Mouse (Mus musculus) lung, embryonic 15.5 days (tissue): ENCODE results near the gene Psg16. TPM values are rescaled to one million over a fixed set of nuclear protein-coding genes. Genes with fewer than 3 reads are reported as not detected.
A peak's percentile ranks its signal among the peaks of the same experiment; 100 is the strongest.

ENCODE experiments used
- ATAC-seq: fragments of 200-750 bp; cut with Nextera tagmentation; 2 replicates; pipeline ENCODE4 v1.8.0; 2017; ENCODE audit warnings: moderate number of reproducible peaks, borderline replicate concordance; ENCODE audit not compliant: low FRiP score, low TSS enrichment; ENCODE audit errors: extremely low read depth
- H3K27ac ChIP-seq: fragments of 300-500 bp; sonication (generic); 2 replicates; pipeline ENCODE4 v1.5.1; 2015; ENCODE audit warnings: moderate library complexity, mild to moderate bottlenecking, inconsistent platforms
- H3K27me3 ChIP-seq: fragments of 300-500 bp; sonication (generic); 2 replicates; pipeline ENCODE4 v1.6.1; 2015; ENCODE audit warnings: inconsistent platforms
- H3K36me3 ChIP-seq: fragments of 300-500 bp; sonication (generic); 2 replicates; pipeline ENCODE4 v1.6.1; 2015; ENCODE audit warnings: inconsistent platforms
- H3K4me1 ChIP-seq: fragments of 300-500 bp; sonication (generic); 2 replicates; pipeline ENCODE4 v1.6.1; 2015; ENCODE audit warnings: inconsistent platforms
- H3K4me2 ChIP-seq: fragments of 300-500 bp; sonication (generic); 2 replicates; pipeline ENCODE4 v1.6.1; 2015; ENCODE audit warnings: inconsistent platforms, mild to moderate bottlenecking, moderate library complexity
- H3K4me3 ChIP-seq: fragments of 300-500 bp; sonication (generic); 2 replicates; pipeline ENCODE4 v1.5.1; 2015; ENCODE audit warnings: mild to moderate bottlenecking, inconsistent platforms
- H3K9ac ChIP-seq: fragments of 300-500 bp; sonication (generic); 2 replicates; pipeline ENCODE4 v1.6.1; 2015; ENCODE audit warnings: inconsistent platforms
- H3K9me3 ChIP-seq: fragments of 300-500 bp; sonication (generic); 2 replicates; pipeline ENCODE4 v1.6.1; 2016; ENCODE audit warnings: inconsistent platforms
- WGBS: fragments of 180-500 bp; shearing (Covaris S2); methylation state at CpG from one replicate; pipeline ENCODE4 v1.1.7; 2015; 5-methylcytosine and 5-hydroxymethylcytosine counted together
- polyA plus RNA-seq: library from polyadenylated mRNA; unstranded; fragments of >200 nt; fragmentation: Nextera tagmentation; extraction: Ambion mirVana; gene quantifications from 2 replicates; pipeline ENCODE4 v1.2.1, GENCODE M21; 2015

The Psg16 gene
- polyA plus RNA-seq, 1 experiment from 2014 or later: 0.19 TPM

- WGBS: 88% methylated on average over 7 of the region's 7 CpGs
- Histone ChIP-seq H3K4me1 (no peaks in the 10 kb centered on the region), H3K4me2 (no peak overlapping the region), H3K9ac (no peak overlapping the region), H3K9me3 (no peaks in the 10 kb centered on the region), H3K36me3 (peaks cover 89% of the 10 kb centered on the region), H3K27ac (no peak overlapping the region), H3K27me3 (no peaks in the 10 kb centered on the region), H3K4me3 (no peak overlapping the region)
- ATAC-seq: no peak
These were observed 34.5 kb upstream of the Psg16 start for GRCm38 (mm10) chr7:17039373-17039772.

GRCm38 (mm10) chr7:17045743-17046142, 28.1 kb upstream of the Psg16 start:
- H3K4me3 ChIP-seq: no peak overlapping the region
- no peak overlapping the region for H3K4me2 ChIP-seq
- peaks cover 82% of the 10 kb centered on the region for H3K36me3 ChIP-seq
- 57% methylated on average over 1 of the region's 1 CpGs for WGBS
- H3K27me3 ChIP-seq: no peaks in the 10 kb centered on the region
- ATAC-seq: no peak
- H3K9me3 ChIP-seq: no peaks in the 10 kb centered on the region
- H3K27ac ChIP-seq: no peak overlapping the region
- no peaks in the 10 kb centered on the region for H3K4me1 ChIP-seq
- no peak overlapping the region for H3K9ac ChIP-seq

- ATAC-seq: no peak
- H3K27me3 ChIP-seq: no peaks in the 10 kb centered on the region
- no peaks in the 10 kb centered on the region for H3K9me3 ChIP-seq
- H3K9ac ChIP-seq: no peak overlapping the region
- peaks cover 4% of the 10 kb centered on the region for H3K4me1 ChIP-seq
- WGBS: 87% methylated on average over 5 of the region's 5 CpGs
- H3K4me2 ChIP-seq: no peak overlapping the region
- peaks cover 81% of the 10 kb centered on the region for H3K36me3 ChIP-seq
- H3K27ac ChIP-seq: no peak overlapping the region
- no peak overlapping the region for H3K4me3 ChIP-seq
These were observed 26.7 kb upstream of the Psg16 start for GRCm38 (mm10) chr7:17047041-17047682.

- 89% methylated on average over 10 of the region's 10 CpGs for WGBS
- Histone ChIP-seq H3K4me1 (peaks cover 4% of the 10 kb centered on the region), H3K36me3 (peaks cover 76% of the 10 kb centered on the region), H3K4me2 (no peak overlapping the region), H3K9me3 (no peaks in the 10 kb centered on the region), H3K27ac (no peak overlapping the region), H3K4me3 (no peak overlapping the region), H3K27me3 (no peaks in the 10 kb centered on the region), H3K9ac (no peak overlapping the region)
- no peak for ATAC-seq
These were observed 25.2 kb upstream of the Psg16 start for GRCm38 (mm10) chr7:17048431-17049190.

- Histone ChIP-seq H3K27ac (no peak overlapping the region), H3K4me2 (no peak overlapping the region), H3K4me3 (no peak overlapping the region), H3K9ac (no peak overlapping the region), H3K27me3 (no peaks in the 10 kb centered on the region), H3K9me3 (no peaks in the 10 kb centered on the region), H3K4me1 (peaks cover 5% of the 10 kb centered on the region), H3K36me3 (peaks cover 73% of the 10 kb centered on the region)
- WGBS: 62% methylated on average over 11 of the region's 11 CpGs
- ATAC-seq: no peak
These were observed 23.3 kb upstream of the Psg16 start for GRCm38 (mm10) chr7:17050491-17050890.

GRCm38 (mm10) chr7:17050933-17051594, 22.8 kb upstream of the Psg16 start:
- ATAC-seq: no peak
- Histone ChIP-seq H3K9ac (no peak overlapping the region; the same call in 1 of the 2 replicates), H3K27ac (no peak overlapping the region), H3K36me3 (peaks cover 70% of the 10 kb centered on the region), H3K9me3 (no peaks in the 10 kb centered on the region), H3K4me2 (no peak overlapping the region), H3K27me3 (no peaks in the 10 kb centered on the region), H3K4me3 (no peak overlapping the region), H3K4me1 (peaks cover 11% of the 10 kb centered on the region)
- WGBS: 17% methylated on average over 13 of the region's 17 CpGs

GRCm38 (mm10) chr7:17054325-17054989, 19.4 kb upstream of the Psg16 start:
- no peak overlapping the region for H3K27ac ChIP-seq
- H3K4me3 ChIP-seq: no peak overlapping the region
- no peak for ATAC-seq
- no peak overlapping the region for H3K4me2 ChIP-seq
- no peaks in the 10 kb centered on the region for H3K9me3 ChIP-seq
- peaks cover 40% of the 10 kb centered on the region for H3K4me1 ChIP-seq
- peaks cover 43% of the 10 kb centered on the region for H3K36me3 ChIP-seq
- WGBS: 89% methylated on average over 16 of the region's 16 CpGs
- H3K9ac ChIP-seq: no peak overlapping the region
- H3K27me3 ChIP-seq: no peaks in the 10 kb centered on the region

- Histone ChIP-seq H3K9me3 (no peaks in the 10 kb centered on the region), H3K27me3 (no peaks in the 10 kb centered on the region), H3K4me3 (peak overlapping the region; percentile 43), H3K9ac (peak overlapping the region; percentile 57; the same call in 1 of the 2 replicates), H3K27ac (0 out of 2 replicates have a peak overlapping the region, but pooled peaks have one; percentile 100), H3K36me3 (peaks cover 35% of the 10 kb centered on the region), H3K4me1 (peaks cover 46% of the 10 kb centered on the region), H3K4me2 (peak overlapping the region; percentile 63)
- 91% methylated on average over 4 of the region's 4 CpGs for WGBS
- ATAC-seq: no peak
These were observed 18.4 kb upstream of the Psg16 start for GRCm38 (mm10) chr7:17055287-17055946.

- Histone ChIP-seq H3K27ac (peak overlapping the region; percentile 100), H3K27me3 (no peaks in the 10 kb centered on the region), H3K4me2 (peak overlapping the region; percentile 63), H3K9me3 (no peaks in the 10 kb centered on the region), H3K4me1 (peaks cover 53% of the 10 kb centered on the region), H3K9ac (peak overlapping the region; percentile 57), H3K4me3 (peak overlapping the region; percentile 43), H3K36me3 (peaks cover 30% of the 10 kb centered on the region)
- ATAC-seq: peak; percentile 66
- under 1% methylated on average over 42 of the region's 42 CpGs for WGBS
These were observed 17.7 kb upstream of the Psg16 start for GRCm38 (mm10) chr7:17056081-17056581.

GRCm38 (mm10) chr7:17056601-17057523, 17.0 kb upstream of the Psg16 start:
- Histone ChIP-seq H3K27me3 (no peaks in the 10 kb centered on the region), H3K9me3 (no peaks in the 10 kb centered on the region), H3K9ac (peak overlapping the region; percentile 57), H3K36me3 (peaks cover 26% of the 10 kb centered on the region), H3K4me3 (peak overlapping the region; percentile 43), H3K4me1 (peaks cover 51% of the 10 kb centered on the region), H3K27ac (peak overlapping the region; percentile 100), H3K4me2 (peak overlapping the region; percentile 63)
- ATAC-seq: peak; percentile 5; the same call in 1 of the 2 replicates
- WGBS: 14% methylated on average over 14 of the region's 14 CpGs
